Mouse (Mus musculus): Measurements from ENCODE around the gene Pten.

The Pten gene

DNA sequence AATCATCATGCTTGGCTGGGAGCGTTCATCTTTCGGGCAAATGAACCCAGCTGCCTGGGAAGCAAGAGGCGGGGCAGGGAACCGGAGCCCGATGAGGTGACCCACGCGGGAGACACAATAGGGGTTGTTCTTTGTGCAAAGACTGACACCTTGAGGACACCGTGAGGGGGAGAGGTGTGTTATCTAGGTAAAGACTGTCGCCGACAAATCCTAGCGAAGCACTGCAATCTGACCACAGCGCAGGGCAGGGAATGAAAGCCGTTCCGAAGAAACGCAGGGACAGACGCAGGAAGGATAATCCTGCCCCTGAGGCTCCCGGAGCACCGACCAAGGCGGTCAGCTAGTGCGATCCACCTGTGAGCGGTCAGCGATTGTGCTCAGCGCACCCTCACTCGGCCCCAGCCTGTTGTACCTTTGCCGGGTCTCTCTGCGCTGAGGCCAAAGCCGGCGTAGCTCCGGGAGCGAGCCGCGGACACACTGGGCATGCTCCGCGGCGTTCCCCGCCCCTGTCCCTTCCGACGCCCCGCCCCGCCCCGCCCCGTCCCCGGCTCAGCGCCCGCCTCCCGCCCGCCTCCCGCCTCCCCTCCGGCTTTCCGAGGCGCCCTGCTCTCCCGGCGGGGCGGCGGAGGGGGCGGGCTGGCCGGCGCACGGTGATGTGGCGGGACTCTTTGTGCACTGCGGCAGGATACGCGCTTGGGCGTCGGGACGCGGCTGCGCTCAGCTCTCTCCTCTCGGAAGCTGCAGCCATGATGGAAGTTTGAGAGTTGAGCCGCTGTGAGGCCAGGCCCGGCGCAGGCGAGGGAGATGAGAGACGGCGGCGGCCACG, at the start of gene Pten:
TSS of gene Pten (plus strand) at position 598 of the 826 bp plus-strand sequence.
- DNase-seq = peak; percentile 98

DNA sequence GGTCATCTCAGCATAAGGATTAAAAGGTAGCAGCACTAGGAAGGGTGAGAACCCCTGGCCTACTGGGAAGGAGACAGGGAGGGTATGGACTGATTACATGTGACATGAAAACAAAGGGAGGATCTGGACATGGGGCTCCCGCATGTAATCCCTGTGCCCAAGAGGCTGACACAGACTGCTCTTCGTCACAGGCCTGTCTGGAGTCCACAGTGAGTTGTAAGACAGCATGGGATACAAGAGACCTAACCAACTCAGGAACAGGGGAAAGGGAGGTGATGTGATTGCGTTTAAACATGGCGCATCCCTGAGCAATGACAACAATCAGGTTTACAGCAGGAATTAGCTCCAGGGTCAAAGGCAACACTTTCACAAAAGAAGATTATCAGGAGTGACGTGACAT, 48.3 kb upstream of the Pten start:
- DNase-seq = peak; percentile 27

DNA sequence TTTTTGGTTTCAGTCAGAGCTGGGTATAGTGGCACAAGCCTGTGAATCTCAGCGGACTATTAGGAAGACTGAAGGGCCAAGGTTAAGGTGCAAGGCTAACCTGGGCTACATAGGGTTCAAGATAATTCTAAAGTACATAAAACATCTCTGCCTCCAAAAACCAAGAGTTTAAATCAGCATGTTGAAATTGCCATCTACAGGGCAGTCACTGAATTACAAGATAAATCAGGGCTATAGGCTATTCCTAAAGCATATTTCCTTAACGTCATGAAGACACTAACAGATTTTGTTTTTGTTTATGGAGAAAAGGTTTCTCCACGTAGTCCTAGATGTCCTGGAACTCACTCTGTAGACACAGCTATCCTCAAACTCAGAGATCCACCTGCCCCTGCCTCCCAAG, 47.0 kb upstream of the Pten start:
- peak; percentile 51 for DNase-seq

DNA sequence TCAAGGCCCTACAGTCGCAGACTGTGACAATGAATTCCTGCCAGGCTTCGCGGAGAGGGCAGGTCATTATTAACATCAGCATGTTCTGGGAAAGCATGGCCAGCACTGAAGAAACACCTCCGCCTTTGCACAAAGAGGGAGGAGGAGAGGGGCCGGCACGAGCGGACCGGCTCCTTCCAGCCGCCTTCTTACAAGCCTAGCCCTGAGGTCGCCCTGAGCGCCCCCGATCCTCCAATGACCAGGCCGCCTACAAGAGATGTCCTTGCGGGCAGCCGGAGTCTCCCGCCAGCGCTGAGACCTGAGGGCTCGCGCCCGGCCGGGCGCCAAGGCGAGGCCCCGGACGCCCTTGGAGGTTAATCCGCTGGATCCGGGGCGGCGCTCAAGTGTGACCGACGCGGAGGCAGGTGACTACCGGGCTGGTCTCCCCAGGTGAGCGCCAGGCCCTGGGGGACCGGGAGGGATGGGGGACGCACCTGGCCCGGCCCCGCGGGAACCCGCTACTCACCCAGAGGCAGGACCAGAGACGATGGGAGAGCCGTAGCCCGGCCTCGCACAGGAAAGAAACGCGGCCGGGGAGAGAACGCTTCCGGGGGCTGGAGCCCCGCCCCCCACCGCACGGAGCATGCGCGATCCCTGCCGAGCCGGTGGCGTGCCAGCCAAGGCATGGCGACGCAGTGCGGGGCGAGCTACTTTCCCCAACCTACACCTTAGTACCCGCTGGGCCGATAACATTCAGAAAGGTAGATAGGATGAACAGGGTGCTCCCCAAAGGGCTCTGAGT, 45.3 kb upstream of the Pten start:
- DNase-seq = peak; percentile 91

- peak; percentile 90 for DNase-seq
Observed at GRCm38 (mm10) chr19:32712588-32713042, 44.7 kb upstream of the Pten start.

GRCm38 (mm10) chr19:32713471-32713870, 43.8 kb upstream of the Pten start:
- DNase-seq = no peak

DNA sequence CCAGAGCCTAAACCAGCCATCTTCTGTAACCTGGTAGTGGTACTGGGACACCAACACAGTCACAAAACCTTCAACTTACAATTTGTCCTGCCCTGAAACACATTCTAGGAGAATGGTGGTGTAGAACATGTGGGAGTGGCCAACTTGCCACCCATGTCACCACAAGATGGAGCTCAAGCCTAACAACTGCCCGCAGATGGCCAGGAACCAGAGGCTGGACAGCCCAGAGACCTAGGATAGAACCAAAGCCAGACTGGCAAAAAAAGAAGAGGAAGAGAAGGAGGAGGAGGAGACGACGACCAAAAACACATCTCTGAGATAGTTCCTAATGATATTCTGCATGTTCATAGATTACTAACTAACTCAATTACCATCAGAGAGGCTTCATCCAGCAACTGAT, 42.1 kb upstream of the Pten start:
- DNase-seq = peak; percentile 86

GRCm38 (mm10) chr19:32715681-32716080, 41.6 kb upstream of the Pten start:
- DNase-seq = no peak

GRCm38 (mm10) chr19:32717590-32717989, 39.7 kb upstream of the Pten start:
- DNase-seq = peak; percentile 38

- DNase-seq = no peak
Observed at GRCm38 (mm10) chr19:32720319-32720718, 37.0 kb upstream of the Pten start.

DNA sequence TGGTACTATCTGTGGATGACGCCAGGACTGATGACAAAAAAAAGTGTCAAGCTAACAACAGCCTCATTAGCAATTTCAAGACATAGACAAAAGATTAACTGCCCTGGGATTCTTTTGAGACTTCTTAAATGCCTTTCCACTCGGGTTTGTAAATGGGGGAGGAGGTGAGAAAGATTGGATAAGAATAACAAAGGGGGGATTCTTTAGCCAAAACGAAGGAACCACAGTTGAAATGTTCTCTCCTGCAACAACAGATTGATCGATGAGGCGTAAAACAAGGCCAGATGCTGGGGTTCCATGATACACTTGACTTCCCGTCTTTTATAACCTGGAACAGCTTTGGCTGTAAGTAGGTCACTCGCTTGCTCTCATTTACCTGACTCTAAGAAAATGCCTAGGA, 33.5 kb upstream of the Pten start:
- DNase-seq = peak; percentile 64

- peak; percentile 84 for DNase-seq
Observed at GRCm38 (mm10) chr19:32726451-32727325, 30.6 kb upstream of the Pten start.

- no peak for DNase-seq
Observed at GRCm38 (mm10) chr19:32729785-32730184, 27.5 kb upstream of the Pten start.

GRCm38 (mm10) chr19:32732922-32733321, 24.4 kb upstream of the Pten start:
- no peak for DNase-seq

DNA sequence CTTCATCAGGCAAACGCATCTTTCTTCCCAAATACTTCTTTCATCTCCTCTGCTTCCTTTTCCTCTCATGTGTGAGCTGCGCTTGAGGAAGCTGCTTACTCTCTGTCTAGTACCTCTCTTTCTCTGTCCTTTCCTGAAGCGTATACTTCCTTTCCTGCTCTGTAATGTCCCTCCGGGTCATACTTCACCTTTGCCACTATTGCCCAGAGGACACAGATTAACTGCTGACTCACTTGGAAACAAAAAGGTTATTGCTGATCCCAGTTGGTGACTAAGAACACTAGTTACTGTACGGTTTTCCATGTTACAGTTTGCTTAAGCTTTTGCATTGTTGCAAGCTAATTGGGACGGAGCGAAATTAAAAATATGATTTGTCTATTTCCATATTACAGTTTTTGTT, 19.5 kb upstream of the Pten start:
- no peak for DNase-seq

GRCm38 (mm10) chr19:32739686-32740085, 17.6 kb upstream of the Pten start, which contains the start of gene Atad1:
TSS of gene Atad1 (minus strand) at chr19:32739786.
- no peak for DNase-seq

DNA sequence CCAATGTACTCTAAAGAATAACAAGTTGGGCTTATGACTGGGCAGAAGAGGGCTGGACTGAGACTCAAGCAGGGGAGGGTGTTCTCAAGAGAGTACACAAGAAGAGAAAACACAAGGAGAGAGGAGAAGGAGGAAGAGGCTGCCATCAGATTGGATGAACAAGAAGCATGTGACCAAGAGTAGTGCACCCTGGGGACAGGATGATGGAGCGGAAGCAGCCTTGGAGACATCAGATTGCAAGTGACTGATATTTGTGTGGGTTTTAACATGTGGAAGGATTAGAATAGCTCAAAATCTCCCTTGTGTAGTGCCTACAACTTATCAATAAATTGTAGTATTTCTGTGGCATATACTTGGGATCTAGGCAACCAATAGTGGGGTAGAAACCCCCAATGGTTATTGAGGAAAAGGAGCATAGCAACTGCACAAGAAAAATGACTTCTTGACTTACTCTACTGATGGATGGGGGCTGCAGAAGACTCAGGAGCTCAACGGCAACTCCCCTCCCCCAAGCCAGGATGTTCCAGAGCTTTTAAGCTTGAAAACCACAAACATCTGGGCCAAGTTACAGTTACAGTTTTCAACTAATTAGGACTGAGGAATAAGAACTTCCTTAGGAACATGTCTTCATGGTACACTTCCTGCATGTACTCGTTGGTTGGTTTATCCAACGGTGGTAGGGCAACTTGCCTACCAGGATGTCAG, 16.5 kb upstream of the Pten start:
- no peak for DNase-seq

- peak; percentile 35 for DNase-seq
Observed at GRCm38 (mm10) chr19:32749425-32749824, 7.9 kb upstream of the Pten start.

DNA sequence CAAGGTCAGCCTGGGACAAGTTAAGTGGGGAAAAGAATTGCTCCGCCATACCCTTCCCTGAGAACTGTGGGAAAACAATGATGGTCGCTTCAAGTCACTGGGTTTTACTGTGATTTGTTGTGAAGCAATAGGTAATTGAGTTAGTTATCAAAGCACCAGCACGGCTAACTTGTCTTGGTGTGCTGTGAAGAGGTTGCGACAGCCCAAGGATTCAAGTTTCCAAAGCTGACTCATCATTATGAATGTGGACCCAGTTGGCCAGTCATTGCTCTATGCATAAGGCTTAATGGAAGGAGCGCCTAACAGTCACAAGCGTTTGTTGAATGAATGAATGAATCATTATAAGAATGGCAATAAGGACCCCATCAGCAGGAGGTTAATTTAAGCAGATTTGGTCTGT, 4.9 kb upstream of the Pten start:
- DNase-seq = no peak

GRCm38 (mm10) chr19:32753386-32753785, 3.9 kb upstream of the Pten start:
- DNase-seq = no peak

GRCm38 (mm10) chr19:32754188-32755000, 2.9 kb upstream of the Pten start:
- peak; percentile 37 for DNase-seq

All from retina, postnatal 1 day (tissue).